Mouse (Mus musculus) limb, embryonic 13.5 days (tissue): ENCODE data around the gene Bst2. TPM values are rescaled to one million over a fixed set of nuclear protein-coding genes. Genes with fewer than 3 reads are reported as not detected.
A peak's percentile ranks its signal among the peaks of the same experiment; 100 is the strongest.

ENCODE experiments used
- ATAC-seq: fragments of 200-750 bp; cut with Nextera tagmentation; 2 replicates; pipeline ENCODE4 v1.8.0; 2017; ENCODE audit warnings: low read depth, moderate number of reproducible peaks, moderate TSS enrichment; ENCODE audit not compliant: low FRiP score
- H3K27ac ChIP-seq: fragments of 300-500 bp; sonication (generic); 2 replicates; pipeline ENCODE4 v1.5.1; 2015; ENCODE audit warnings: inconsistent platforms, mild to moderate bottlenecking, moderate library complexity
- H3K27me3 ChIP-seq: fragments of 300-500 bp; sonication (generic); 2 replicates; pipeline ENCODE4 v1.6.1; 2015; ENCODE audit warnings: mild to moderate bottlenecking, inconsistent platforms
- H3K36me3 ChIP-seq: fragments of 300-500 bp; sonication (generic); 2 replicates; pipeline ENCODE4 v1.6.1; 2015; ENCODE audit warnings: inconsistent platforms, mild to moderate bottlenecking, moderate library complexity
- H3K4me1 ChIP-seq: fragments of 300-500 bp; sonication (generic); 2 replicates; pipeline ENCODE4 v1.6.1; 2015; ENCODE audit warnings: inconsistent platforms
- H3K4me2 ChIP-seq: fragments of 300-500 bp; sonication (generic); replicated peaks from 2 replicates; pipeline ENCODE4 v1.6.1; 2015; ENCODE audit warnings: inconsistent platforms, mild to moderate bottlenecking, moderate library complexity
- H3K4me3 ChIP-seq: fragments of 300-500 bp; sonication (generic); 2 replicates; pipeline ENCODE4 v1.5.1; 2015; ENCODE audit warnings: moderate library complexity, mild to moderate bottlenecking, inconsistent platforms
- H3K9ac ChIP-seq: fragments of 300-500 bp; sonication (generic); 2 replicates; pipeline ENCODE4 v1.6.1; 2015; ENCODE audit warnings: mild to moderate bottlenecking, inconsistent platforms
- H3K9me3 ChIP-seq: fragments of 300-500 bp; sonication (generic); 2 replicates; pipeline ENCODE4 v1.6.1; 2016; ENCODE audit warnings: inconsistent platforms
- WGBS: fragments of 180-500 bp; shearing (Covaris S2); methylation state at CpG from one replicate; pipeline ENCODE4 v1.1.7; 2015; 5-methylcytosine and 5-hydroxymethylcytosine counted together
- polyA plus RNA-seq: library from polyadenylated mRNA; unstranded; fragments of >200 nt; fragmentation: Nextera tagmentation; extraction: Ambion mirVana; gene quantifications from 2 replicates; pipeline ENCODE4 v1.2.1, GENCODE M21; 2015

Bst2 gene
- polyA plus RNA-seq, 1 experiment from 2014 or later = 21.0 TPM

DNA sequence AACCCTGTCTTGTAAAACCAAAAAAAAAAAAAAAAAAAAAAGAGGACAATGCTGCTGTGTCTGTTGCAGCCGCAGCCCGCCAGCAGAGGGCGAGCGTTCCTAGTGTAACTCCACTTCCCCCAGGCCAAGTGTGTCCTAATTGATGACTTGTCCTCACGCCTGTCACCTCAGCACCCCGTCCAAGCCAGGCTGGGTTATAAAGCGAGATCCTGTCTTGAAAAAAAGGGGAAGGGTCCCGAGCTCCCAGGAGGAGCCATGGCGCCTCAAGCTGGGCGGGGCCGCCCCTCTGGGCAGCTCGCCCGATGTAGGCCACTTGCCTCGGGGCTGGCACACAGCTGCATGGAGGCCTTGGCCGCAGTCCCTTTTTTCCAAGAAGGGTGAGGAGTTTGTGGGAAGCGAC, 42.2 kb downstream of the Bst2 start:
- no peaks in the 10 kb centered on the region for H3K9me3 ChIP-seq
- no peak overlapping the region for H3K4me3 ChIP-seq
- no peaks in the 10 kb centered on the region for H3K27me3 ChIP-seq
- peak; percentile 26 for ATAC-seq
- no peak overlapping the region for H3K27ac ChIP-seq
- peak overlapping the region; percentile 41 for H3K4me2 ChIP-seq
- WGBS = 23% methylated on average over 16 of the region's 16 CpGs
- peaks cover 34% of the 10 kb centered on the region for H3K4me1 ChIP-seq
- peak overlapping the region; percentile 39; the same call in 1 of the 2 replicates for H3K9ac ChIP-seq
- H3K36me3 ChIP-seq = peaks cover 47% of the 10 kb centered on the region

DNA sequence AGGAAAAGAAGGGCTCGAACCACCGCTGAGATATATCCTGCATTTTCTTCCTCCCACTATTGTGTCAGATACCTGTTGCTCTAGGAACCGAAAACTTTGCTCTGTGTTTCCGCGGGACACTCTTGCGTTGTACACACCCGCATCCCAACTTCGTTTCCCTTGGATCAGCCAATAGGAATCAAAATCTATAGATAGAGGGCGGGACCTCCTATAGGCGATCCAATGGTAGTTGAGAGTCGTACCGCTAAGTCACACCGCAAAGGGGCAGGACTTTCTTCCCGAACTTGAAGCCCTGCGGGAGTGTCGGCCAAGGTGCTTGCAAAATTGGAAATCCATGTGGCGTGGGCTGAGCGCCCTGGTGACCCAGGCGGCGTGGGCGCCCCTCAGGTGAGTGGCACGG, 48.8 kb downstream of the Bst2 start:
- H3K4me3 ChIP-seq = peak overlapping the region; percentile 85
- ATAC-seq = peak; percentile 87
- peak overlapping the region; percentile 91 for H3K9ac ChIP-seq
- no peaks in the 10 kb centered on the region for H3K27me3 ChIP-seq
- H3K27ac ChIP-seq = peak overlapping the region; percentile 88
- under 1% methylated on average over 22 of the region's 22 CpGs for WGBS
- H3K36me3 ChIP-seq = peaks cover 46% of the 10 kb centered on the region
- peak overlapping the region; percentile 100 for H3K4me2 ChIP-seq
- H3K4me1 ChIP-seq = peaks cover 35% of the 10 kb centered on the region
- no peaks in the 10 kb centered on the region for H3K9me3 ChIP-seq

DNA sequence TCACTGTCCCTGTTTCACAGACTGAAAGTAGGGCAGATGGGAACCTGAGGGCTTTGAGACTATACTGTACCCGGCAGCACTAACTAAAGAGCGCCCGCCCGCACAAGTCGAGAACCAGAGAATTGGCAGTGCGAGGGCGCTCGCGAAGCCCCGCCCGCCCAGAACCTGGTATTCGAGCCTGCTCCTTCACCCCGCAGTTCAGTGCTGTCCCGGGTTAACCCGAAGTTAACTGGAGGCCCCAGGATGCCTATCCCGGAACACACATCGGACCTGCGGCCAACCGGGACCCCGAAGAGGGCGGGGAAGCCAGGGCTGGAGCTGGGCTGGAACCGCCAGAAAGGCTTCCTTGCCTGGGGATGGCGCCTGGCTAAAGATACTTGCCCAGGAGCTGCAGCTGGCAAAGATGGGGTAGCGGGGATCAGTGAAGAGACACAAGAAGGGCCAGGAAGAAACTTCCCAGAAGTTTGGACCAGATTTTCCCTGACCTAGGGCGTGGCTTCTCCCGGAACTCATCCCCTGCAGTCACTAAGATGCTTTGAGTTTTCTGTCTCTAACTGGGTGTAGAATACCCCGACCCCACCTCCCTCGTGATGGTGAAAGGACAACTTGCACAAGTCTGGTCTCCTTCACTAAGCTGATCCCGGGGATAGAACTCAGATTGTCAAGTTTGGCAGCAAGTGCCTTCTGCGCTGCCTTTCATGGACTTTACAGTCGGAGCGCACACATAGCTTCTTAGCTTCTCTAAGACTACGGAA, 49.4 kb downstream of the Bst2 start, which contains the start of gene Gtpbp3:
Gene Gtpbp3, plus strand, starts transcription at position 413 of the 755 bp plus-strand sequence.
- Histone ChIP-seq H3K9me3 (no peaks in the 10 kb centered on the region), H3K27ac (peak within 1 kb of the TSS; percentile 88), H3K9ac (peak within 1 kb of the TSS; percentile 91), H3K4me1 (peaks cover 35% of the 10 kb centered on the region), H3K4me2 (peak within 1 kb of the TSS; percentile 100), H3K4me3 (peak within 1 kb of the TSS; percentile 85), H3K36me3 (peaks cover 46% of the 10 kb centered on the region), H3K27me3 (no peaks in the 10 kb centered on the region)
- under 1% methylated on average over 33 of the region's 33 CpGs for WGBS
- ATAC-seq = peak; percentile 39

DNA sequence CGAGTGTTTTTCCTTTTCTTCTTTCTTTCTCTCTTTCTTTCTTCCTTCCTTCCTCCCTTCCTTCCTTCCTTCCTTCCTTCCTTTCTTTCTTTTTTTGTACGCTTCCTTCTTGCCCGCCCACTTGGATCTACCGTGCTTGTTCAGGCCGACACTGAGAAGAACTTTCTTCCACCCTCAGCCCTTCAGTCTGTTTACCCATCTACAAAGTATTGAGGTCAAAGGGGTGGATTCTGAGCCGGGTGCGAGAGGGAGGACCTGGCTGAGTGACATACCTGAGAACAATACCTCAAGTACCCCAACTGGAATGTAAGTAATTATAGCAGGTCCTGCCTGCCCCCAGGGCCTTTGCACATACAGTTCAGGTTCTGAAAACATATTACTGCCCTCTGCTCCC, 51.1 kb downstream of the Bst2 start:
- Histone ChIP-seq H3K9me3 (no peaks in the 10 kb centered on the region), H3K27ac (no peak overlapping the region; the same call in 1 of the 2 replicates), H3K27me3 (no peaks in the 10 kb centered on the region), H3K9ac (no peak overlapping the region), H3K4me2 (peak overlapping the region; percentile 93), H3K36me3 (peaks cover 43% of the 10 kb centered on the region), H3K4me3 (peak overlapping the region; percentile 74), H3K4me1 (peaks cover 35% of the 10 kb centered on the region)
- 22% methylated on average over 7 of the region's 7 CpGs for WGBS
- ATAC-seq = no peak

DNA sequence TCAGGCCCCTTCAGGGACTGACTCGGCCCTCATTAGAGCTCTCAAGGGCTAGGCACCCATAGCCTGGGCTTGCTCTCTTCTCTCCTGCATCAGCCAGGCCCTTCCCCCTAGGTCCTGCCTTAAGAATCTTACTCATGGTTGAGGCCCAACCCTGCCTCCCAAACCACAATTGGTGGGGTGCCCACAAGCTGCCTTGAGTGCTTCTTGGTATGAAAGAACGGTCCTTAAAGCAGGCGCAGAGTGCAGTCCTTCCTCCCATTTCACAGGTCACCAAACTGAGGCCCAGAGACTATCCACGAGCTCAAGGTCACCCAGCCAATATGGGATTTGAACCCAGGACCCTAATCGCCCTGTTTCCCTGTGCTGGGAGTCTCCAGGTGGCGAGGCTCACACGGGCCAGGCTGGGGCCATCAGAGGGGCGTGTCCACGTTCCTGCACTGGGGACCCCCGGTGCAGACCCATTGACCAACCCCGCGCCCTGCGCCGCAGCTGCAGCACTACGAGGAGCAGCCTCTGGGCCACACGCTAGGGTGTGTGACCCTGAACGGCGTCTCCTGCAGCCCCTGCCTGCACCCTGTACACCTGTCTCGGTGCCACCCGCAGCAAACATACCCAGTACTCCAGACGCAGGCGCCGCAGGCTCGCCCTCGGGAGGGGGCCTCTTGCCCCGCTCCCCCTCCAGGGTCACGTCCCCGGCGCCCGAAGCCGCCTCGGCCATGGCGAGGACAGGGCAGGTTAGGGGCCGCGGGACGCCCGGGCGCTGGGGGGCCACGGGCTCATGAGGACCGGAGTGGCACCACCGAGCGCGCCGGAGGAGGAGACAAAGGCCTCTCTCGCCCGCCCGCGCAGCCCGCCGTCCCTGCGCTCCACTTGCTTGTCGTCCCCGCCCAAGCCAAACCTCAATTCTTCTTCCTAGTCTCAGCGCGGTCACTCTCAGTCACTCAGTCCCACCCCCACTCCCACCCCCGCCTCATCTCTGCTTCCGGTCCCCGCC, 51.8 kb downstream of the Bst2 start, which contains the start of gene Ano8:
Gene Ano8, minus strand, starts transcription at position 822 of the 994 bp plus-strand sequence.
- H3K4me1 ChIP-seq = peaks cover 35% of the 10 kb centered on the region
- WGBS = 5% methylated on average over 54 of the region's 58 CpGs

DNA sequence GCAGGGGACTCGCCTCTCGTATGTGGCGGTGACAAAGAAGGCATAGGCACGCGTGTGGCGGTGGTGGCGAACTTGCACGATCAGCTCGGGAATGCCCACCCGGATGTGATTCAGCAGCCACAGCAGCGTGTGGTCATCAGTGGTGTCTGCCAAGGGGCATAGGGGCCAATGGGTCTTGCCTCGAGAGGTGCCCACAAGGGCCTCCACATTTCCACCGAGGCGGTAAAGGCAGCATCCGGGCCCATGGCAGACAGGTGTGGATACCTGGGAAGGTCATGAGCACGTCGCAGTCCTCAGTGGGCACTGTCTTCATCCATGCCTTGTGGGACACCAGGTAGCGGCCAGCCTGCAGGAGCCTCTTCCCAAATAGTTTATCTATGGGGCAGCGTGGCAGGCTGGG, 52.5 kb downstream of the Bst2 start:
- peaks cover 32% of the 10 kb centered on the region for H3K4me1 ChIP-seq
- ATAC-seq = no peak
- no peak overlapping the region for H3K27ac ChIP-seq
- no peaks in the 10 kb centered on the region for H3K27me3 ChIP-seq
- peak overlapping the region; percentile 90; the same call in 1 of the 2 replicates for H3K9ac ChIP-seq
- H3K36me3 ChIP-seq = peaks cover 44% of the 10 kb centered on the region
- H3K9me3 ChIP-seq = no peaks in the 10 kb centered on the region
- H3K4me3 ChIP-seq = peak overlapping the region; percentile 74
- WGBS = 93% methylated on average over 19 of the region's 19 CpGs
- peak overlapping the region; percentile 93 for H3K4me2 ChIP-seq

More for the DNA sequence above, 51.8 kb downstream of the Bst2 start, which contains the start of gene Ano8:
- Histone ChIP-seq H3K4me3 (peak within 1 kb of the TSS; percentile 74), H3K27me3 (no peaks in the 10 kb centered on the region), H3K36me3 (peaks cover 43% of the 10 kb centered on the region), H3K27ac (peak within 1 kb of the TSS; percentile 61; the same call in 1 of the 2 replicates), H3K9me3 (no peaks in the 10 kb centered on the region), H3K9ac (peak within 1 kb of the TSS; percentile 90), H3K4me2 (peak within 1 kb of the TSS; percentile 93)
- peak; percentile 68 for ATAC-seq

Other genes starting within 250 kb of the Bst2 start
- gene Use1, start 170.6 kb downstream of the Bst2 start, polyA plus RNA-seq = 108 and 110 TPM in 2 replicates
- gene Ocel1, start 166.2 kb downstream of the Bst2 start, polyA plus RNA-seq = 3.1 and 4.1 TPM in 2 replicates
- gene Nr2f6, start 155.5 kb downstream of the Bst2 start, polyA plus RNA-seq = 38.2 and 43.7 TPM in 2 replicates
- gene Ushbp1, start 141.7 kb downstream of the Bst2 start, polyA plus RNA-seq = 8.1 and 8.2 TPM in 2 replicates
- gene Babam1, start 140.6 kb downstream of the Bst2 start, polyA plus RNA-seq = 93.1 and 99.7 TPM in 2 replicates
- 40.7 and 41.9 TPM in 2 replicates for gene Ankle1, start 131.4 kb downstream of the Bst2 start, polyA plus RNA-seq
- 75.2 and 75.7 TPM in 2 replicates for gene Abhd8, start 73.8 kb downstream of the Bst2 start, polyA plus RNA-seq
- gene Mrpl34, start 72.5 kb downstream of the Bst2 start, polyA plus RNA-seq = 151 and 152 TPM in 2 replicates
- 98.8 and 105 TPM in 2 replicates for gene Dda1, start 68.3 kb downstream of the Bst2 start, polyA plus RNA-seq
- 1.5 and 1.7 TPM in 2 replicates for gene Ano8, start 51.5 kb downstream of the Bst2 start, polyA plus RNA-seq
- gene Gtpbp3, start 49.4 kb downstream of the Bst2 start, polyA plus RNA-seq = 23.6 and 25.0 TPM in 2 replicates
- gene Plvap, start 25.7 kb downstream of the Bst2 start, polyA plus RNA-seq = 58.5 and 59.4 TPM in 2 replicates
- gene Ccdc194, start 11.7 kb downstream of the Bst2 start, polyA plus RNA-seq = 0.41 and 0.78 TPM in 2 replicates
- 80.7 and 83.6 TPM in 2 replicates for gene Mvb12a, start 5.5 kb upstream of the Bst2 start, polyA plus RNA-seq
- gene Tmem221, start 21.4 kb upstream of the Bst2 start, polyA plus RNA-seq = 0.27 and 0.64 TPM in 2 replicates
- gene Nxnl1, start 29.1 kb upstream of the Bst2 start, polyA plus RNA-seq = not detected in 2 replicates
- gene Slc27a1, start 31.4 kb upstream of the Bst2 start, polyA plus RNA-seq = 52.2 and 52.3 TPM in 2 replicates
- gene Pgls, start 54.7 kb upstream of the Bst2 start, polyA plus RNA-seq = 210 and 212 TPM in 2 replicates
- gene Fam129c, start 60.2 kb upstream of the Bst2 start, polyA plus RNA-seq = 4.0 and 5.7 TPM in 2 replicates
- gene Colgalt1, start 73.5 kb upstream of the Bst2 start, polyA plus RNA-seq = 85.6 and 87.6 TPM in 2 replicates
- gene Unc13a, start 134.3 kb upstream of the Bst2 start, polyA plus RNA-seq = 0.75 and 0.77 TPM in 2 replicates
- 3.4 and 4.2 TPM in 2 replicates for gene Jak3, start 138.8 kb upstream of the Bst2 start, polyA plus RNA-seq
- 0.48 and 0.55 TPM in 2 replicates for gene Insl3, start 151.8 kb upstream of the Bst2 start, polyA plus RNA-seq
- 0.77 and 0.92 TPM in 2 replicates for gene B3gnt3, start 164.3 kb upstream of the Bst2 start, polyA plus RNA-seq
- 4.0 and 4.8 TPM in 2 replicates for gene Fcho1, start 188.3 kb upstream of the Bst2 start, polyA plus RNA-seq